15 mouse cellular contexts compared by ENCODE assay signal in the genomic region with DNA sequence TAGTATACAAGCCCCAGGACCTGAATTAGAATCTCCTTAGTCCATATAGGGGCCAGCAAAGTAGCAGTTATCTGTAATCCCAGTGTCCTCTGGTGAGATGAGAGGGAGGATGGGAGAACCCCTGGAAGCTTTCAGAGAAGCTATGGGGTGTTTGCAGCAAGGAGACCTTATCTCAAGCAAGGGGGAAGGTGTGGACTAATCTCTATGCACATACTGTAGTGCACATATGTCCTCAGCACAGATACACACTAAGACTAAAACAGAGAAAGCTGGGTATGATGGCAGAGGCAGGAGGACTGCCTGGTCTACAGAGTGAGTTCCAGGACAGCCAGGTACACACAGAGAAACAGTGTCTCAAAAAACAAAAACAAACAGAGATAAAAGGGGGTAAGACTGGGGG.
"Had no signal": no experiment of that assay in that cellular context is flagged by ENCODE, and none has a peak within 500 bp of the region (broad histone marks: within the 10 kb centered on the region; RNA-seq: fewer than 3 reads in every experiment).

No protein-coding gene starts in this region.

- ATAC-seq: inflammation-experienced regulatory T-cells, adult 6 months; intestine, embryonic 16.5 days; midbrain, embryonic 13.5 days; midbrain, embryonic 16.5 days had no signal

- H3K4me2 ChIP-seq: limb, embryonic 12.5 days; limb, embryonic 15.5 days; midbrain, embryonic 13.5 days had no signal

- H3K9ac ChIP-seq: limb, embryonic 12.5 days; limb, embryonic 15.5 days; midbrain, embryonic 13.5 days had no signal

- H3K27ac ChIP-seq: limb, embryonic 12.5 days; limb, embryonic 15.5 days; macrophage; midbrain, embryonic 10.5 days; midbrain, embryonic 13.5 days had no signal

- H3K36me3 ChIP-seq: limb, embryonic 12.5 days; limb, embryonic 15.5 days; midbrain, embryonic 10.5 days; midbrain, embryonic 13.5 days had no signal

- H3K27me3 ChIP-seq: limb, embryonic 12.5 days; limb, embryonic 15.5 days; midbrain, embryonic 13.5 days had no signal

- DNase-seq: kidney, adult 18-20 months; kidney, adult 9 months; kidney, postnatal 14 days; kidney, postnatal 4 days; lung, adult 2 months; thymus, adult 18-20 months; thymus, postnatal 36 days had no signal

- H3K4me1 ChIP-seq: limb, embryonic 12.5 days; limb, embryonic 15.5 days; midbrain, embryonic 10.5 days; midbrain, embryonic 13.5 days had no signal

- H3K4me3 ChIP-seq: limb, embryonic 12.5 days; limb, embryonic 15.5 days; midbrain, embryonic 10.5 days; midbrain, embryonic 13.5 days had no signal

- H3K9me3 ChIP-seq: limb, embryonic 12.5 days; limb, embryonic 15.5 days; midbrain, embryonic 10.5 days; midbrain, embryonic 13.5 days had no signal
